Mouse (Mus musculus) myocyte (in vitro differentiated cells): ENCODE measurements around the gene Coa3.

Experiments used
- E2F4 ChIP-seq: IDR thresholded peaks from one replicate; pipeline ENCODE4 v1.6.1; 2011; ENCODE audit warnings: mild to moderate bottlenecking, control low read depth, moderate library complexity; ENCODE audit not compliant: insufficient read depth
- TCF3 ChIP-seq: IDR thresholded peaks from one replicate; pipeline ENCODE4 v1.6.1; 2011; ENCODE audit warnings: low read depth, control low read depth; ENCODE audit not compliant: insufficient read length
- USF1 ChIP-seq: IDR thresholded peaks from one replicate; pipeline ENCODE4 v1.6.1; 2011; ENCODE audit warnings: low read depth, mild to moderate bottlenecking, control low read depth, moderate library complexity

- TF ChIP-seq E2F4 (no peak), USF1 (no peak), TCF3 (no peak)
Measured at GRCm38 (mm10) chr11:101278223-101279192, at the start of gene Coa3, which contains the start of gene Cntd1.
